Mouse (Mus musculus): ENCODE results near the gene Spock2.
"Not testable (repeated sequence)": the region's sequence is repeated elsewhere in the genome, so short reads cannot be mapped to it uniquely, and the experiment has no call there.

DNA sequence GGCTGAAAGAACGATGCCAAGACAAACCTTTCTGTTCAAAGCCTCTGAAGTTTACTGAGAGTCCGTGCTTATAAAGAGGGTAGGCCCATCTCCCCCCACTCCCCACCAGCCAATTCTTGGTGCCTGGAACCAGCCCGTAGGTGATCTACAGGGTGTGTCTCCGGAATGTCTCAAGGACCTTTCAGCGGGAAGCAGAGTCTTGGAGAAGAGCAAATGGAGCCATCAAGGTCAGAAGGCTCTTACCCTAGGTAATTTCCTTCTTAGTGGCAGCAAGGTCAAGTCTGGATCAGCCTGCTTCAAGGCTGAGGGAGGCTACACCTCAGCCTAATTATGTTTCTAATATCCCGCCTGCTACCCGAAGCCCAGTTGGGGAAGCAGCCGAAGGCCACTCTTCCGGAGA lies 69.3 kb downstream of the Spock2 start:
- TF ChIP-seq CTCF (IDR thresholded peaks at IDR 0.05; ENCODE audit: borderline replicate concordance, control insufficient read depth, extremely low read depth, insufficient read depth, low read length, poor library complexity); POLR2A (IDR thresholded peaks at IDR 0.05; ENCODE audit: control insufficient read depth, extremely low read depth, insufficient read depth, low read length, poor library complexity): not testable (repeated sequence)
